Mouse (Mus musculus) thymus, postnatal 0 days (tissue): ENCODE results near the gene 9330182L06Rik. TPM values are rescaled to one million over a fixed set of nuclear protein-coding genes. Genes with fewer than 3 reads are reported as not detected.

ENCODE experiments used
- DNase-seq: peaks from one replicate; pipeline ENCODE4 v3.0.0-alpha.2; 2015; ENCODE audit warnings: low spot score
- polyA plus RNA-seq: library from polyadenylated mRNA; unstranded; fragments of >200 nt; fragmentation: Nextera tagmentation; extraction: Ambion mirVana; gene quantifications from 2 replicates; pipeline ENCODE4 v1.2.1, GENCODE M21; 2015

The 9330182L06Rik gene
- polyA plus RNA-seq: 0.18 and 0.20 TPM in 2 replicates

- no peak for DNase-seq
These were observed at the start of gene 9330182L06Rik for GRCm38 (mm10) chr5:9265586-9266279. 9330182L06Rik (plus strand) TSS chr5:9266118.

GRCm38 (mm10) chr5:9227456-9228008 lies 38.4 kb upstream of the 9330182L06Rik start:
- no peak for DNase-seq

GRCm38 (mm10) chr5:9264361-9264760 lies 1.6 kb upstream of the 9330182L06Rik start:
- no peak for DNase-seq

GRCm38 (mm10) chr5:9266280-9266923 lies 484 bp downstream of the 9330182L06Rik start:
- DNase-seq: no peak

GRCm38 (mm10) chr5:9269666-9270065 lies 3.7 kb downstream of the 9330182L06Rik start:
- no peak for DNase-seq

- DNase-seq: no peak
These were observed 7.1 kb downstream of the 9330182L06Rik start for GRCm38 (mm10) chr5:9272976-9273375.

GRCm38 (mm10) chr5:9295777-9296549 lies 30.0 kb downstream of the 9330182L06Rik start:
- DNase-seq: no peak

GRCm38 (mm10) chr5:9296550-9296928 lies 30.6 kb downstream of the 9330182L06Rik start:
- DNase-seq: no peak

GRCm38 (mm10) chr5:9326863-9327262 lies 60.9 kb downstream of the 9330182L06Rik start:
- no peak for DNase-seq

- DNase-seq: no peak
These were observed 61.6 kb downstream of the 9330182L06Rik start for GRCm38 (mm10) chr5:9327528-9327927.

GRCm38 (mm10) chr5:9338756-9339510 lies 73.0 kb downstream of the 9330182L06Rik start:
- no peak for DNase-seq

- DNase-seq: no peak
These were observed 73.7 kb downstream of the 9330182L06Rik start for GRCm38 (mm10) chr5:9339511-9340173.

GRCm38 (mm10) chr5:9344581-9344980 lies 78.7 kb downstream of the 9330182L06Rik start:
- DNase-seq: no peak

- DNase-seq: no peak
These were observed 79.2 kb downstream of the 9330182L06Rik start for GRCm38 (mm10) chr5:9345038-9345617.

GRCm38 (mm10) chr5:9345625-9346024 lies 79.7 kb downstream of the 9330182L06Rik start:
- no peak for DNase-seq

GRCm38 (mm10) chr5:9346510-9346909 lies 80.6 kb downstream of the 9330182L06Rik start:
- no peak for DNase-seq

- DNase-seq: no peak
These were observed 86.2 kb downstream of the 9330182L06Rik start for GRCm38 (mm10) chr5:9352163-9352562.

GRCm38 (mm10) chr5:9352646-9353045 lies 86.7 kb downstream of the 9330182L06Rik start:
- no peak for DNase-seq

- no peak for DNase-seq
These were observed 88.3 kb downstream of the 9330182L06Rik start for GRCm38 (mm10) chr5:9354257-9354656.

- DNase-seq: no peak
These were observed 92.2 kb downstream of the 9330182L06Rik start for GRCm38 (mm10) chr5:9358076-9358475.
